Mouse (Mus musculus): Measurements from ENCODE around the gene Atp1a3.

- TF ChIP-seq POLR2A (IDR thresholded peaks at IDR 0.05; ENCODE audit: low read depth, low read length) = no peak
- no peak for TF ChIP-seq CTCF (IDR thresholded peaks at IDR 0.05; ENCODE audit: extremely low read depth, insufficient read depth, insufficient read length, insufficient replicate concordance)
Measured at GRCm38 (mm10) chr7:25052587-25052986, 46.8 kb upstream of the Atp1a3 start.
